Mouse (Mus musculus): ENCODE results near the gene Dmrt2.

DNA sequence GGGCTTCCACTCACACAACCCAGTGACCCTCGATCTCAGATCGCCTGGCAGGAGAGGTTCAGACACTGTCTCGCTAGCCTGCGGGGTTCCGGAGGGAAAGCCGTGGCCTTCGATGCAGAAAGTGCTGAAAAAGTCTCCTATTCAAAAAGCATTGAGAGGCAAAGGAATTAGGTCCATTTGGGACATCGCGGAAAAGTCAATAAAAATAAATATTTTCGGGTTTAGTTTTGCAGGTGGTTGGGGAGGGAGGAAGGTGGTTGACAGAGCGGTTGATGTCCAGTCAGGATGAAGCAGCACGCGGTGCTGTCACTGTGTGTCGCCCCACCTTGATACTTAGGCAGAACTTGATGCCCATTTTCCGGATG, 1.8 kb downstream of the Dmrt2 start:
- TF ChIP-seq CTCF (IDR thresholded peaks at IDR 0.05; ENCODE audit: control insufficient read depth, insufficient read depth, insufficient read length) (no peak), USF1 (IDR thresholded peaks at IDR 0.05; ENCODE audit: low read depth) (no peak), MAX (IDR thresholded peaks at IDR 0.05) (no peak)
